Mouse (Mus musculus): ENCODE measurements around the gene Oaz1. TPM values are rescaled to one million over a fixed set of nuclear protein-coding genes. Genes with fewer than 3 reads are reported as not detected.

Gene Oaz1
- polyA plus RNA-seq, 1 experiment from 2014 or later, result 1,342 TPM

DNA sequence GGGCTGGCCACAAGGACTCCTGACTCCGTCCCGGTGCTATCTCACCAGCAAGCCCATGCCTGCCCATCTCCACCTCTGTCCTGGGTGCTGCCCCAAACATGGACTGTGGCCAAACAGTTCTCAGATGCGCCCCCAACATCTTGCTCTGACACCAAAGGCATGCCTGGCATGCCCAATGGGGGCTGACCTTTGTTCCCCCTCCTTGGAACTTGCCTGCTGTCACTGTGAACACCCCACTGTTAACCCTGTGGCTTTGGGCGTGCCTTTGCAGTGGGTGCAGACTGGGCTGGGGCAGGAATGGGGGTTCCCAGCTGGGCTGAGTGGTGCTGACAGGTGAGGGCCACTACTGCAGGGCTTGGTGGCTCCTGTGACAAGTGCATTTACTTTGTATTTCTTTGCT is 32.7 kb upstream of the Oaz1 start:
- H3K9ac ChIP-seq, result no peak overlapping the region
- WGBS, result 83% methylated on average over 4 of the region's 4 CpGs
- H3K4me1 ChIP-seq, result peaks cover 20% of the 10 kb centered on the region
- peaks cover 75% of the 10 kb centered on the region for H3K36me3 ChIP-seq
- H3K27me3 ChIP-seq (replicated peaks), result no peaks in the 10 kb centered on the region
- no peak for ATAC-seq (ENCODE audit: low FRiP score, low read depth)
- H3K9me3 ChIP-seq, result no peaks in the 10 kb centered on the region
- no peak overlapping the region for H3K27ac ChIP-seq
- no peak overlapping the region for H3K4me2 ChIP-seq (replicated peaks)
- no peak overlapping the region for H3K4me3 ChIP-seq

DNA sequence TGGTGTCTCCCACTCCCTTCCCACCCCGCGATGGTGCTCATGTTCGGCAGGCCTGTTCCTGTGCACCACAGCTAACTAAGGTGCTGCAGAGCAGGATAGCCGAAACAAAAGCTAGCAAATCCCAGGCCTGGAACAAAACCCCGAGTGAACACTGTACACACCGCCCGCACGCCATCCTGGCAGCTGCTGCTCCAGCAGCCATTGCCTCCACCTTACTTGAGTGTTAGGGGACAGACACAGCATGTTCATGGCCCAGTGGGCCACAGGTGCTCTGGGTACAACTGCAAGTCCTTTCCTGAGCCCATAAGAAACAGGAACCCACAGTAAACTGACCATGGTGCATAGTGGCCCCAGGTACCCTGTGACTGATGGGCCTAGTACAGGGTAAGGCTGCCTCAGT is 31.7 kb upstream of the Oaz1 start:
- H3K27me3 ChIP-seq (replicated peaks), result no peaks in the 10 kb centered on the region
- no peak overlapping the region for H3K4me2 ChIP-seq (replicated peaks)
- peaks cover 27% of the 10 kb centered on the region for H3K4me1 ChIP-seq
- H3K27ac ChIP-seq, result no peak overlapping the region
- H3K36me3 ChIP-seq, result peaks cover 66% of the 10 kb centered on the region
- 88% methylated on average over 8 of the region's 8 CpGs for WGBS
- H3K9ac ChIP-seq, result peak overlapping the region; percentile 29
- H3K9me3 ChIP-seq, result no peaks in the 10 kb centered on the region
- no peak overlapping the region for H3K4me3 ChIP-seq
- no peak for ATAC-seq (ENCODE audit: low FRiP score, low read depth)

DNA sequence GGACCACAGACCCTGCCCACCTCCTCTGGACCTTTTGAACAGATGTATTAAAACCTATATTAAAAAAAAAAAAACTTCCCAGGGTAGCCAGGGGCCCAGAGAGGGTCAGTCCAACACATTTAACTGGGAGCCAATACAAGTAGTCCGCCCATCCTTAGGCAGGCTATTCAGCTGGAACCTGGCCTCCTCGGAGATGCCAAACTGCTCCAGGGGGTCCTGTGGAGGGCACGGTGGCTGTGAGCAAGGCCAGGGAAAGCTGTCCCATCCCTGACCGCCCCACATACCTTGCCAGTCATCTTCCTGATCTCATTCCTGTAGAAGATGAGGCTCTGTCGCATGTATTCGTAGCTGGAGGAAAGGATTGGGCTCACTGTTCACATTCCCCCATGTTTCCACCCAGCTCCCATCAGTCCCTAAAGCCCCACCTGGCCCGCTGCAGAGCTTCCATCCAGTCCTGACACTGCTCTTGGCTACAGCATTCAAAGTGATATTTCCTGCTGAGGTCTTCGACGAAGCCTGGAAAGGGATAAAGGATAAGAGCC is 30.1 kb upstream of the Oaz1 start:
- Histone ChIP-seq H3K9ac (peak overlapping the region; percentile 95), H3K4me3 (peak overlapping the region; percentile 94; the same call in 1 of the 2 replicates), H3K27me3 (replicated peaks) (no peaks in the 10 kb centered on the region), H3K9me3 (no peaks in the 10 kb centered on the region), H3K4me2 (replicated peaks) (peak overlapping the region; percentile 86), H3K36me3 (peaks cover 59% of the 10 kb centered on the region), H3K27ac (no peak overlapping the region), H3K4me1 (peaks cover 40% of the 10 kb centered on the region)
- 85% methylated on average over 9 of the region's 9 CpGs for WGBS
- ATAC-seq (ENCODE audit: low FRiP score, low read depth), result no peak

DNA sequence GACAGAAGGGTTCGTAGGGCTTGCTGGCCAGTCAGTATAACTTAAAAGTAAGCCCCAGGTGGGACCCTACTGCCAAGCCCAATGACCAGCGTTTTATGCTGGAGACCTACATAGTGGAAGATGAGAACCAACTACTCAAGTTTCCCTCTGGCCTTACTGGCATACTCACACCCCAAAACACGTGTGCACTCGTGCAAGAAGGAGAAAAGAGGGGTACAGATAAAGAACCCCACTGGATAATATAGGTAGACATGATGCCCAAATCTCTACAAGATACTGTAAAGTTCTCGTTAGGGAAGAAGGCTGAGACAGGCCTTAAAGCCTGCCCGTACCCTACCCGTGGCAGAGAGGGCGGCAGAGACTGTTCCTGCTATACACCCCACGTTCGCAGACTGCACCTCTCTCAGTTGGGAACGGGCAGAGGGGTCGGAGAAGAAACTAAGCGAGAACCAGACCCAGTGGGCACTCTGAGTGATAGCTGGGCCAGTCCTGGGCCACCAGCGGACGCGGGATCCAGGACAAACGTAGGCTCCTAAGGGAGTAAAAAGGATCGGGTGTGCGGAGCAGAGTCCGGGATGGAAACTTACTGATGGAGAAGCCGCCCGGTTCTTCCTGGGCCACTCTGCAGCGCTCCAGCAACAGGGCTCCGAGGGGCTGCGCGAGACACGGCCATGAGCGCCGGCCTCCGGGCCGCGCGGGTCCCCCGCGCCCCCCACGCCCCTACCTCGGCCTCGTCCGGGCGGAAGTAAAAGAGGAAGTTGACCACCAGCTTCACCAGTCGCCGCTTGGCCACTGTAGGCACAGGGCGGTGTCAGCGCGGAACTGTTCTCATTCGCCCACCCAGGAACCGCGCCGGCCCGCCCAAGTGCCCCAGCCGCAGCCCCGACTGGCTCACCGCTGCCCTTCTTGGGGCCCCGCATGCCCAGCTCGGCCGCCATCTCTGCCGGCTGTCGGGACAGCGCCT is 29.0 kb upstream of the Oaz1 start:
- Histone ChIP-seq H3K4me2 (replicated peaks) (peak overlapping the region; percentile 86), H3K27me3 (replicated peaks) (no peaks in the 10 kb centered on the region), H3K9me3 (no peaks in the 10 kb centered on the region), H3K4me1 (peaks cover 40% of the 10 kb centered on the region), H3K4me3 (peak overlapping the region; percentile 94), H3K9ac (peak overlapping the region; percentile 95), H3K27ac (peak overlapping the region; percentile 92), H3K36me3 (peaks cover 59% of the 10 kb centered on the region)
- WGBS, result 3% methylated on average over 57 of the region's 59 CpGs
- peak; percentile 72 for ATAC-seq (ENCODE audit: low FRiP score, low read depth)

DNA sequence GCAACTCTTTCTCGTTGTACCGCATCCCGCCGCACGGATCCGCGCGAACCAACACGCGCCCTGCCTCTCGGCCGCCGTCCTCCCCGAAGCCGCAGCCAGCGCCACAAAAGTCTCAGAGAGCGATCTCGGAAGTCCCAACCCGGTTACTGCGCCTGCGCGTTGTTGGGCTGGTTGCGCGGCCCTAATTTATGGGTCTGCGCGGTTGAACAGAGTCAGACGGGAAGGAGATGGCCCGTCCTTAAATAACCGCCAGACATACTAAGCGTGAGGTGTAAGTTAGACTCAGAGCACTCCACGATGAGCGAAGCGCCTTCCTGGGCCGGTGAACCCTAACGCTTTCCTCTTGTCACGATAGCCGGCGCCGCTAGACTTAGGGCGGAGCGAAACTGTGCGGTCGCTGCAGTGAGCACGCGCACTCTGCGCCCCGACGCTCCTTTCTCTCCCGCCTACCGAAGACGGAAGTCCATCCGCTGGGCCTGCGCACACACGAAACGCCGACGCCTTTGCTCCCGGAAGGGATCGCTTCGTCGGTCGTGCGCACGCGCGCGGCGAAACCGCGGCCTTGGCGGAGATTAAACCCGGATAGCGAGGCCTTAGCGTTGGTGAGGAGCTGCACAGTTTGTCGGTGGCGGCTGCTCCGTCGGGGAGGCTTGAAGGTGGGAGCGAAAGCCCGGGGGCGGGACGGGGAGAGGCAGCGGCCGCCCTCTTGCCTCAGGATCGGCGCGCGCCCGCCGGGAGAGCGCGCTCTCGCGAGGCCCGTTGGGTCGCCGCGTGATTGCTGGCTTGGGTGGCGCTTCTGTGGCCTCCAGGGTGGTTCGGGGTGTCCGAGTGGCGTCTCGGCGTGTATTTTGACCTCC is 28.1 kb upstream of the Oaz1 start, which contains the start of the genes Sf3a2 and Plekhj1:
Gene Sf3a2 (plus strand): TSS at position 49 of the 857 bp plus-strand sequence.
Gene Plekhj1 (minus strand): TSS at position 477 of the 857 bp plus-strand sequence.
- Histone ChIP-seq H3K4me2 (replicated peaks) (peak within 1 kb of the TSS; percentile 86), H3K27ac (peak within 1 kb of the TSS; percentile 92), H3K9ac (peak within 1 kb of the TSS; percentile 95), H3K27me3 (replicated peaks) (no peaks in the 10 kb centered on the region), H3K4me1 (peaks cover 40% of the 10 kb centered on the region), H3K36me3 (peaks cover 59% of the 10 kb centered on the region), H3K4me3 (peak within 1 kb of the TSS; percentile 94), H3K9me3 (no peaks in the 10 kb centered on the region)
- WGBS, result under 1% methylated on average over 100 of the region's 104 CpGs
- ATAC-seq (ENCODE audit: low FRiP score, low read depth), result peak; percentile 90

DNA sequence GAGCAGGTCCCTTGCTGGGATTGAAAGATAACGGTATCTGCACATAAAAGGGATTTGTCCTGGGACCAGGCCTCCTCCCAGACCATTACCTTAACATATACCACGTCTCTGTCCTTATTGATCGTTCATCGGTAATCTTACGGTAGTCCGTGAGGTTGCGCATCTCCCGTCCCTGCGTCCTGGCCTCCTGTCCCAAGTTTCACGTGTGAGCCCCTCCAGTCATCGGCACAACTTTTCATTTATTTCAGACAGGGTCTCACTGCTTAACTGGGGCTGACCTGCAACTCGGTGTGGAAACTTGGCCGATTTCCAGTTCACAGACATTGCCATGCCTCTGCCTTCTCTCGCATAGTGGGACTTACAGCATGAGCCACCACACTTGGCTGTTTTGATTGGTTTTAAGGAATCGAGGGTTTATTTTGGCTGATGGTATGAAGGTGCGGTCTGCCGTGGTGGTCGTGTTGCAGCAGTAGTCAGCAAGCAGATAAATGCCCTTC is 27.3 kb upstream of the Oaz1 start:
- ATAC-seq (ENCODE audit: low FRiP score, low read depth), result no peak
- no peaks in the 10 kb centered on the region for H3K27me3 ChIP-seq (replicated peaks)
- H3K27ac ChIP-seq, result peak overlapping the region; percentile 92
- H3K36me3 ChIP-seq, result peaks cover 59% of the 10 kb centered on the region
- 3% methylated on average over 18 of the region's 18 CpGs for WGBS
- H3K9ac ChIP-seq, result peak overlapping the region; percentile 95
- peak overlapping the region; percentile 94 for H3K4me3 ChIP-seq
- H3K4me1 ChIP-seq, result peaks cover 40% of the 10 kb centered on the region
- H3K4me2 ChIP-seq (replicated peaks), result peak overlapping the region; percentile 86
- no peaks in the 10 kb centered on the region for H3K9me3 ChIP-seq

DNA sequence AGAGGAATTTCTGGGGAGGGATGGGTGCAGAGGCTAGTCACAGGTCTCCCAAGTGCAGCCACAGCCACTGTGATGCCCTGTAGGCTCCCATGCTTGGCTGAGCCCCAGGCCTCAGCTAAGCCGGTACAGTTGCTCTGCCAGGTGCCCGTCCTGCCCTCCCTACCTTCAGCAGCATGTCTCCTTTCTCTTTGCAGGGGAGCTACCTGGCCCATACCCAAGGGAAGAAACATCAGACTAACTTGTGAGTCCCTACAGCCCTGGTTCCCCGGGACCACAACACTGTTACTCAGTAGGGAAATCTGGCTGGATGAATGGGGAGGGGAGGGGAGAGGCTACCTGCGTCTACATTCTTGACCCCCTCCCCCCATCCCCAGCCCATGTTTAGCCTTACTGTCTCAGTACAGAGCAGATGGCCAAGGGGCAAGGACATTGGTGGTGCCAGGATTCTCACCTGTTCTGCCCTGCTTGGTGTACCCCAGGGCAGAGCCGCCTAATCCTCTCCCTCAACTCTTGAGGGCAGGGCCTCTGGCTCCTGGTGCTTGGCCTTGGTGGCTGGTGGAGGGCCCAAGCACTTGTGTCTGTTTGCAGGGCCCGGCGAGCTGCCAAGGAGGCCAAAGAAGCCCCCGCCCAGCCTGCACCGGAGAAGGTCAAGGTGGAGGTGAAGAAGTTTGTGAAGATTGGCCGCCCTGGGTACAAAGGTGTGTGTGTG is 24.1 kb upstream of the Oaz1 start:
- 92% methylated on average over 10 of the region's 10 CpGs for WGBS
- Histone ChIP-seq H3K27ac (no peak overlapping the region), H3K9ac (no peak overlapping the region), H3K4me2 (replicated peaks) (no peak overlapping the region), H3K27me3 (replicated peaks) (peaks cover 15% of the 10 kb centered on the region), H3K4me3 (no peak overlapping the region), H3K36me3 (peaks cover 50% of the 10 kb centered on the region), H3K9me3 (no peaks in the 10 kb centered on the region), H3K4me1 (peaks cover 37% of the 10 kb centered on the region)
- ATAC-seq (ENCODE audit: low FRiP score, low read depth), result no peak

DNA sequence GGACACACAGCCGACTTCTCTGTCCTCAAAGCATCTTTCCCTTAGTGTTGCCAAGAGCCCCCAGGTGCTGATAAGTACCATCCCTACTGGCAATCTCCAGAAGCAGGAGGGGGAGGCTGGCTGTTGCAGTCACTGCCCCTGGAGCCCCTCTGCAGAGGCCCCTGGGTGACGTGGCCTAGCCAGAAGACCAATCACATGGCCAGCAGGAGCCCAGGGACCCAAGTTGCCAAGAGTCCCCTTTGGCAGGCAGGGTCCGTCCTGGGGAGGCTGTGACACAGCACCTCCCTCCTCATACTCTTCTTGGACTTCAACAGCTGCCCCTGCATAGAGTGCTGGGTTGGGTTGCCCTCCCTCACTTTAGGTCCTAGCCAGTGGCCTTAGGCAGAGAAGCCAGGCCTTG is 23.5 kb upstream of the Oaz1 start:
- Histone ChIP-seq H3K4me3 (no peak overlapping the region), H3K9ac (no peak overlapping the region), H3K4me2 (replicated peaks) (no peak overlapping the region), H3K27me3 (replicated peaks) (peaks cover 15% of the 10 kb centered on the region), H3K27ac (no peak overlapping the region), H3K36me3 (peaks cover 50% of the 10 kb centered on the region), H3K4me1 (peaks cover 41% of the 10 kb centered on the region), H3K9me3 (no peaks in the 10 kb centered on the region)
- 94% methylated on average over 3 of the region's 3 CpGs for WGBS
- no peak for ATAC-seq (ENCODE audit: low FRiP score, low read depth)

DNA sequence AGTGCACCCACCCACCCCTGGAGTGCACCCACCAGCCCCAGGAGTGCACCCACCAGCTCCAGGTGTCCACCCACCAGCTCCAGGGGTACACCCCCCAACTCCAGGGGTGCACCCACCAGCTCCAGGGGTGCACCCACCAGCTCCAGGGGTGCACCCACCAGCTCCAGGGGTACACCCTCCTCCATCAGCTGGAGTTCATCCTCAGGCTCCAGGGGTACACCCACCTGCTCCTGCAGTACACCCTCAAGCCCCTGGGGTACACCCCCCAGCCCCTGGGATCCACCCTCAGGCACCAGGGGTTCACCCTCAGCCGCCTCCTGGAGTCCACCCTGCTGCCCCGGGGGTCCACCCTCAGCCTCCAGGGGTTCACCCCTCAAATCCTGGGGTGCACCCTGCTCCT is 22.1 kb upstream of the Oaz1 start:
- 92% methylated on average over 2 of the region's 2 CpGs for WGBS
- H3K9me3 ChIP-seq, result no peaks in the 10 kb centered on the region
- H3K9ac ChIP-seq, result no peak overlapping the region
- peaks cover 28% of the 10 kb centered on the region for H3K27me3 ChIP-seq (replicated peaks)
- no peak overlapping the region for H3K27ac ChIP-seq
- no peak overlapping the region for H3K4me3 ChIP-seq
- no peak overlapping the region for H3K4me2 ChIP-seq (replicated peaks)
- peaks cover 51% of the 10 kb centered on the region for H3K4me1 ChIP-seq
- peaks cover 50% of the 10 kb centered on the region for H3K36me3 ChIP-seq
- ATAC-seq (ENCODE audit: low FRiP score, low read depth), result no peak

DNA sequence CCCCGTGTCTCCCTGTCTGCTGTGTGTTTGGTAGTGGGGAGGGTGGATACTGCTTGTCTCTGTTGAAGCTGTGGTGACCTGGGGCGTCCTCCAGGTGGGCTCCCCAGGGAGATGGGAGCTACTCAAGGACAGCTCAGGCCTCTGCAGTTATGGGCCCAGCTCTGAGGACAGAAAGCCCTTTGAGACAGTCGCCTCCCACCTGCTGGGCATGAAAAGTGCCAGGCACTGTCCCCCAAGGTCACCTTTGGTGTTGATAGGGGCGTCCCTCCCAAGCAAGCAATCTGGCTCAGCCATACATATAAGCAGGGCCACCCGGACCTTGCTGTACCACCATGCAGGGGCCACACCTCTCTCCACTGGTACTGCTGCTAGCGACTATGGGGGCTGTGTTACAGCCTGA is 21.5 kb upstream of the Oaz1 start, which contains the start of gene Amh:
Gene Amh (plus strand): TSS at position 328 of the 400 bp plus-strand sequence.
- peaks cover 50% of the 10 kb centered on the region for H3K36me3 ChIP-seq

DNA sequence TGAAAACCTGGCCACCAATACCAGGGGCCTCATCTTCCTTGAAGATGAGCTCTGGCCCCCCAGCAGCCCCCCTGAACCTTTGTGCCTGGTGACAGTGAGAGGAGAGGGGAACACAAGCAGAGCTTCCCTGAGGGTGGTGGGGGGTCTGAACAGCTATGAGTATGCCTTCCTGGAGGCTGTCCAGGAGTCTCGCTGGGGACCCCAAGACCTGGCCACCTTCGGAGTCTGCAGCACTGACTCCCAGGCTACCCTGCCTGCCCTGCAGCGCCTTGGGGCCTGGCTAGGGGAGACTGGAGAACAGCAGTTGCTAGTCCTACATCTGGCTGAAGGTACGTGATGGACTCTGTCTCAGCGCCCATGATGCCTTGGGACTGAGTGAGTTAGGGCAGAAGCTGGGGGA is 21.1 kb upstream of the Oaz1 start:
- no peak for ATAC-seq (ENCODE audit: low FRiP score, low read depth)
- Histone ChIP-seq H3K4me3 (no peak overlapping the region), H3K36me3 (peaks cover 50% of the 10 kb centered on the region), H3K4me2 (replicated peaks) (no peak overlapping the region), H3K9ac (no peak overlapping the region), H3K4me1 (peaks cover 47% of the 10 kb centered on the region), H3K27me3 (replicated peaks) (peaks cover 35% of the 10 kb centered on the region), H3K27ac (no peak overlapping the region), H3K9me3 (no peaks in the 10 kb centered on the region)
- WGBS, result 70% methylated on average over 5 of the region's 5 CpGs

More for the DNA sequence above, 21.5 kb upstream of the Oaz1 start, which contains the start of gene Amh:
- no peak for ATAC-seq (ENCODE audit: low FRiP score, low read depth)
- H3K9ac ChIP-seq, result no peak within 1 kb of the TSS
- H3K4me3 ChIP-seq, result no peak within 1 kb of the TSS
- peaks cover 46% of the 10 kb centered on the region for H3K4me1 ChIP-seq
- WGBS, result 65% methylated on average over 6 of the region's 6 CpGs
- H3K27me3 ChIP-seq (replicated peaks), result peaks cover 31% of the 10 kb centered on the region
- no peak within 1 kb of the TSS for H3K27ac ChIP-seq
- no peaks in the 10 kb centered on the region for H3K9me3 ChIP-seq
- peak within 1 kb of the TSS; percentile 99; the same call in 1 of the 2 replicates for H3K4me2 ChIP-seq (replicated peaks)
